Mouse (Mus musculus) small intestine, adult 2 months (tissue): ENCODE measurements around the gene Iqsec2. TPM values are rescaled to one million over a fixed set of nuclear protein-coding genes. Genes with fewer than 3 reads are reported as not detected.

Source experiments
- H3K27ac ChIP-seq: fragments of 200-500 bp; 2 replicates; pipeline ENCODE4 v1.5.1; 2012; ENCODE audit warnings: low read depth, low read length, control low read depth, inconsistent platforms; ENCODE audit not compliant: insufficient read depth
- H3K27me3 ChIP-seq: fragments of 200-500 bp; 2 replicates; pipeline ENCODE4 v1.6.1; 2012; ENCODE audit warnings: mild to moderate bottlenecking, moderate library complexity, low read length, inconsistent platforms; ENCODE audit not compliant: control insufficient read depth, insufficient read depth
- H3K36me3 ChIP-seq: fragments of 200-500 bp; 2 replicates; pipeline ENCODE4 v1.6.1; 2012; ENCODE audit warnings: mild to moderate bottlenecking, low read length, control low read depth, inconsistent platforms; ENCODE audit not compliant: control insufficient read depth, insufficient read depth
- H3K4me1 ChIP-seq: fragments of 200-500 bp; 2 replicates; pipeline ENCODE4 v1.6.1; 2012; ENCODE audit warnings: low read length, inconsistent platforms, mixed read lengths; ENCODE audit not compliant: control insufficient read depth, insufficient read depth, insufficient read length
- H3K4me3 ChIP-seq: fragments of 200-500 bp; 2 replicates; pipeline ENCODE4 v1.5.1; 2012; ENCODE audit warnings: low read depth, mild to moderate bottlenecking, control low read depth, inconsistent platforms, low read length, moderate library complexity
- CTCF ChIP-seq: fragments of 200-500 bp; IDR thresholded peaks from 2 replicates; pipeline ENCODE4 v1.5.1; 2012; ENCODE audit warnings: low read depth, mild to moderate bottlenecking, control low read depth, inconsistent platforms, low read length, moderate library complexity, mixed read lengths; ENCODE audit not compliant: insufficient replicate concordance, insufficient read length; ENCODE audit errors: extremely low read depth
- POLR2A ChIP-seq: fragments of 200-500 bp; IDR thresholded peaks from 2 replicates; pipeline ENCODE4 v1.6.1; 2012; ENCODE audit warnings: low read depth, mild to moderate bottlenecking, control low read depth, inconsistent platforms, low read length, moderate library complexity
- WGBS: fragments of 180-500 bp; shearing (Covaris S2); methylation state at CpG from one replicate; pipeline ENCODE4 v1.1.7; 2018; 5-methylcytosine and 5-hydroxymethylcytosine counted together
- polyA plus RNA-seq: library from polyadenylated mRNA; depleted of rRNA; stranded (reverse); fragments of >200 nt; gene quantifications from 2 replicates; pipeline ENCODE4 v1.2.3, GENCODE M21; 2012

The Iqsec2 gene
- polyA plus RNA-seq, 1 experiment: 16.1 TPM

DNA sequence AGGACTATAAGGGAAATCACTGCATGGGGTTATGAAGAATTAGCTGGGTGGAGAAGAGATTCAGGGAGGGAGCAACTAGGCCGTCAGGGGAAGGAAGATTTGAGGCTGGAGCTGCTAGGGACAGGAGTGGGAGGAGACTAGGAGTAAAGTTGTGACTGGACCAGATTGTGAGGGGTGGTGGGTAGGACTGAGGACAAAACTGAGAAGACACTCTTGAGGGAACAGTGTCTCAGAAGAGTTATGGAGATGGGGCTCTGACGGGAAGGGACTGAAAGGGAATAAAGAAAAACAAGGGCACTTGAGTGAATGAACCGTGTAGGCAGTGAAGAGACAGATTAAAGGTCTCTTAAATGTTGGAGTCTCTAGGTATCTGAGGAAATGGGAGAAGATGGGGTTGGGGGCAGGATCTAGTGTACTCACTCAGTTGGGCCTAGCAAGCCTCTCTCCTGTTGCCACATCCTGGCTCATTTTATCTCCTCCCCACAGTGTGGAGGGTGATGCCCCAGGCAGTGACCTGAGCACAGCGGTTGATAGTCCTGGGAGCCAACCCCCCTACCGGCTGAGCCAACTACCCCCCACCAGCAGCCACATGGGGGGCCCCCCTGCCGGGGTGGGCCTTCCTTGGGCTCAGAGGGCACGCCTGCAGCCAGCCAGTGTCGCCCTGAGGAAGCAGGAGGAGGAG lies 58.5 kb downstream of the Iqsec2 start:
- TF ChIP-seq POLR2A: no peak
- no peak for TF ChIP-seq CTCF
- Histone ChIP-seq H3K36me3 (peaks cover 8% of the 10 kb centered on the region), H3K27me3 (no peaks in the 10 kb centered on the region), H3K27ac (no peak overlapping the region), H3K4me3 (no peak overlapping the region), H3K4me1 (no peaks in the 10 kb centered on the region)
- 70% methylated on average over 8 of the region's 8 CpGs for WGBS

DNA sequence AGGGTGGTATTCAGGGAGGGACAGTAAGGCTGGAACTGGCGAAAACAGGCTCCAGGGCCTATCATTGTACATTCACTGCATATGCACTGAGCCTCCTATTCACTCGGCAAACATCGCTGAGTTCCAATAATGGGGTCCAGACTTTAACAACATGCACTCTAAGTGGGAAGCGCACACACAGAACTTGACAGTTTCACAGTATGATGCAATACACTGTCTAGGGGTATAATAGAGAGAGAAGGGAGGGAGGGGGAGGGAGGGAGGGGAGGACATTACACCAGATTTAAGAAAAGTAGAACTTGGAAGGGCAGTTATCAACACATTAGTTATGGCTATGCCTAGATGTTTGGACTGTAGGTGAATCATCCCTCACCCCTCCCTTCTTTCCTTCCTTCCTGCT lies 59.2 kb downstream of the Iqsec2 start:
- TF ChIP-seq CTCF: no peak
- TF ChIP-seq POLR2A: no peak
- Histone ChIP-seq H3K27me3 (no peaks in the 10 kb centered on the region), H3K4me1 (no peaks in the 10 kb centered on the region), H3K27ac (no peak overlapping the region), H3K36me3 (peaks cover 8% of the 10 kb centered on the region), H3K4me3 (no peak overlapping the region)
- 84% methylated on average over 4 of the region's 4 CpGs for WGBS

DNA sequence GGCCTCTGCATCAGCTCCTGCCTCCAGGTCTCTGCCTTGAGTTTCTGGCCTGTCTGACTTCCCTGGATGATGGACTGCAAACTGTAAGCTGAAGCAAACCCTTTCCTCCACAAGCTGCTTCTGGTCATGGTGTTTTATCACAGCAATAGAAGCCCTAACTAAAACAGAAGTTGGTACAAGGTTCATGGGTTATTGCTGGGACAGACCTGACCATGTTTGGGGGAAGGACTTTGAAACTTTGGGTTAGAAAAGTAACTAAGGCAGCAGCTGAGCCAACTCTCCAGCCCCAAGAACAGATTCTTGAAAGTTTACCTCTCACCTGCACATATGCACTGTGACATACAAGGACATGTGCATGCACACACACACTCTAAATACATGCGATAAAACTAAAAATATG lies 61.4 kb downstream of the Iqsec2 start:
- Histone ChIP-seq H3K27me3 (no peaks in the 10 kb centered on the region), H3K36me3 (peaks cover 18% of the 10 kb centered on the region), H3K4me3 (no peak overlapping the region), H3K4me1 (no peaks in the 10 kb centered on the region), H3K27ac (no peak overlapping the region)
- 94% methylated on average over 1 of the region's 1 CpGs for WGBS
- TF ChIP-seq CTCF (no peak), POLR2A (no peak)

DNA sequence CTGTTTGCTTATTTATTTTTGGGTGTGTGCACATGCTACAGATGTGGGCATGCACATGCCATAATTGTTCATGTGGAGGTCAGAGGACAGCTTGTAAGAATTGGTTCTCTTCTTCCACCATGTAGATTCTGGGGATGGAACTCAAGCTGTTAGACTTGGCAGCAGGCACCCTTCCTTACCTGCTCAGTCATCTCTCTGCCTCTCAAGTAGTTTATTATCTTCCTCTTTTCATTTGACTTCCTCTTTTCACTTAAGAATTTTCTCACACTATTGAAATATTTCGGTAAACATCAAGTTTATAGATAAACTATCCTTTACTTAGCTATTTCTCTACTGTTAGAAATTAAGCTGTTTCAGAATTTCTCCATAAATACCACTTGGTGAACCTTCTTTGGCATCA lies 70.6 kb downstream of the Iqsec2 start:
- TF ChIP-seq CTCF: no peak
- no peak for TF ChIP-seq POLR2A
- Histone ChIP-seq H3K27me3 (no peaks in the 10 kb centered on the region), H3K4me1 (no peaks in the 10 kb centered on the region), H3K27ac (no peak overlapping the region), H3K36me3 (peaks cover 20% of the 10 kb centered on the region), H3K4me3 (no peak overlapping the region)
- WGBS: 79% methylated on average over 1 of the region's 1 CpGs

DNA sequence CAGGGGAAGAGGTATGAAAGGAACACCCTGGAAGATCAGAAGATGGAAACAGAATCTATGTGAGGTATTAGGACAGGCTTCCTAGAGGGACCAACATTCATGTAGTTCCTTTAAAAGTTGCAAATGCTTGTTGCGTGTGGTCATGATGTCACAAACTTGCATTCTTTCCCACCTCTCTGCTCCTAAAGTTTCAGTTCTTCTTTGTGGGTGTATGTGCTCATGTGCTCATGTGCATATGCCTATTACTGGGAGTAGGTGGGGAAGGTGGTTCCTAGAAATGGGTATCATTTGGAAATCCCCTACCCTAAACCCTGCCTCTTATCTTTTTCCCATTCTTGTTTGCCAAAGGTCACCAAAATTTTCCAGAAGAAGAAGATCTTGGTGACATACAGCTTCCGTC lies 74.5 kb downstream of the Iqsec2 start:
- no peak overlapping the region for H3K27ac ChIP-seq
- TF ChIP-seq POLR2A: no peak
- TF ChIP-seq CTCF: no peak
- H3K4me3 ChIP-seq: no peak overlapping the region
- H3K27me3 ChIP-seq: no peaks in the 10 kb centered on the region
- H3K36me3 ChIP-seq: peaks cover 21% of the 10 kb centered on the region
- WGBS: 87% methylated on average over 2 of the region's 2 CpGs
- H3K4me1 ChIP-seq: no peaks in the 10 kb centered on the region

DNA sequence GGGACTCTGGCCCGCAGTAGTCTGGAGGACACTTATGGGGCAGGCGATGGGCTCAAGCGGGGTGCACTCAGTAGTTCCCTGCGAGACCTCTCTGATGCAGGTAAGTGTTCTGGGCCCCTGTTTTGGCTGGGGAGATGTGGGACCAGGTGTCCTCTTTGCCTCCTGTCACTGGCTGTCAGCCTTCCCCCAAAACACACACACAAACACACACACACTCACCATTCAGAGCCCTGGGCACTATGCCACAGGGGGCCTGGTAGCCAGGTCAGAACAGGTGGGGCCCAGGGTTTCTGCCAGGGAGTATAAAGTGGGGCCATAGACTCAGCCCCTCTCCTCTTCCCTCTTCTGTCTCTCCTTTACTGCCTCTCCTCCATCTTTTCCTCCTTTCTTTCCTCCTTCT lies 77.7 kb downstream of the Iqsec2 start:
- Histone ChIP-seq H3K36me3 (peaks cover 11% of the 10 kb centered on the region), H3K27ac (no peak overlapping the region), H3K4me3 (no peak overlapping the region), H3K4me1 (no peaks in the 10 kb centered on the region), H3K27me3 (no peaks in the 10 kb centered on the region)
- TF ChIP-seq CTCF: no peak
- 73% methylated on average over 4 of the region's 4 CpGs for WGBS

DNA sequence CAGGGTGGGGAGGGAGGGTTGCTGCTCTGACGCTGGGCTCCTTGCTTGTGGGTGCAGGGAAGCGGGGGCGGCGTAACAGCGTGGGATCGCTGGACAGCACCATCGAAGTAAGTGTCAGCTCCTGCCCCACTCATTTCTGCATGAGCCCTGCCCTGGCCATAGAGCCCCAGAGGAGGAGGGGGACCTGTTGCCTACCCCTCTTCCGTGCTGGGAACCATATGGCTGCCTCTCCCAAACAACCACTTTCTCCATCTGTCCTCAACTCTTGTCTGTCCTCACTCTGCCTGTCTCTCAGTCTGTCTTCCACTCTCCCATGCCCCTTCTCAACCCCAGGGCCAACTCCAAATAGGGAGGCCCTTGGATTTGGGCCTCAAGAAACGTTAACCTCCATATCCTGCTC lies 78.2 kb downstream of the Iqsec2 start:
- peaks cover 11% of the 10 kb centered on the region for H3K36me3 ChIP-seq
- H3K4me3 ChIP-seq: no peak overlapping the region
- H3K27ac ChIP-seq: no peak overlapping the region
- H3K27me3 ChIP-seq: no peaks in the 10 kb centered on the region
- TF ChIP-seq POLR2A (no peak), CTCF (no peak)
- H3K4me1 ChIP-seq: no peaks in the 10 kb centered on the region
- 74% methylated on average over 9 of the region's 9 CpGs for WGBS

DNA sequence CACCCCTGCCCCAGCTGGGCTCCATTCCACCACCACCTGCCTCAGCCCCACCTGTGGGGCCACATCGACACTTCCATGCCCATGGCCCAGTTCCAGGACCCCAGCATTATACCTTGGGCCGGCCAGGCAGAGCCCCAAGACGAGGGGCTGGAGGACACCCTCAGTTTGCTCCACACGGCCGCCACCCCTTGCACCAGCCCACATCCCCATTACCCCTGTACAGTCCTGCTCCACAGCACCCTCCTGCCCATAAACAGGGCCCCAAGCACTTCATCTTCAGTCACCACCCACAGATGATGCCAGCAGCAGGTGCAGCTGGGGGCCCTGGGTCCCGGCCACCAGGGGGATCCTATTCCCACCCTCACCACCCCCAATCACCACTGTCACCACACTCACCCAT lies 79.2 kb downstream of the Iqsec2 start:
- Histone ChIP-seq H3K4me1 (no peaks in the 10 kb centered on the region), H3K36me3 (peaks cover 11% of the 10 kb centered on the region), H3K27me3 (no peaks in the 10 kb centered on the region), H3K27ac (no peak overlapping the region), H3K4me3 (no peak overlapping the region)
- 84% methylated on average over 6 of the region's 6 CpGs for WGBS
- TF ChIP-seq POLR2A: no peak
- no peak for TF ChIP-seq CTCF
